Mouse (Mus musculus): ENCODE data around the gene Tdrd12.

Gene Tdrd12

GRCm38 (mm10) chr7:35447996-35448846, 89.3 kb downstream of the Tdrd12 start, which contains the start of gene Slc7a9:
Gene Slc7a9, plus strand, starts transcription at chr7:35448796.
- DNase-seq = no peak

GRCm38 (mm10) chr7:35447501-35447900, 90.0 kb downstream of the Tdrd12 start:
- no peak for DNase-seq

- DNase-seq = no peak
Observed at GRCm38 (mm10) chr7:35435266-35435665, 102.3 kb downstream of the Tdrd12 start.

- no peak for DNase-seq
Observed at GRCm38 (mm10) chr7:35428146-35428545, 109.4 kb downstream of the Tdrd12 start.

- DNase-seq = no peak
Observed at GRCm38 (mm10) chr7:35423071-35423470, 114.5 kb downstream of the Tdrd12 start.

Data from spleen, adult 18-20 months (tissue).